Mouse (Mus musculus) liver, embryonic 14.5 days (tissue): ENCODE measurements around the gene Dok4.

ENCODE experiments used
- CTCF ChIP-seq: IDR thresholded peaks from 2 replicates; pipeline ENCODE4 v1.5.1; 2016; ENCODE audit warnings: antibody characterized with exemption, low read depth, control low read depth
- EP300 ChIP-seq: IDR thresholded peaks from 2 replicates; pipeline ENCODE4 v1.6.1; 2016; ENCODE audit warnings: antibody characterized with exemption, low read depth

DNA sequence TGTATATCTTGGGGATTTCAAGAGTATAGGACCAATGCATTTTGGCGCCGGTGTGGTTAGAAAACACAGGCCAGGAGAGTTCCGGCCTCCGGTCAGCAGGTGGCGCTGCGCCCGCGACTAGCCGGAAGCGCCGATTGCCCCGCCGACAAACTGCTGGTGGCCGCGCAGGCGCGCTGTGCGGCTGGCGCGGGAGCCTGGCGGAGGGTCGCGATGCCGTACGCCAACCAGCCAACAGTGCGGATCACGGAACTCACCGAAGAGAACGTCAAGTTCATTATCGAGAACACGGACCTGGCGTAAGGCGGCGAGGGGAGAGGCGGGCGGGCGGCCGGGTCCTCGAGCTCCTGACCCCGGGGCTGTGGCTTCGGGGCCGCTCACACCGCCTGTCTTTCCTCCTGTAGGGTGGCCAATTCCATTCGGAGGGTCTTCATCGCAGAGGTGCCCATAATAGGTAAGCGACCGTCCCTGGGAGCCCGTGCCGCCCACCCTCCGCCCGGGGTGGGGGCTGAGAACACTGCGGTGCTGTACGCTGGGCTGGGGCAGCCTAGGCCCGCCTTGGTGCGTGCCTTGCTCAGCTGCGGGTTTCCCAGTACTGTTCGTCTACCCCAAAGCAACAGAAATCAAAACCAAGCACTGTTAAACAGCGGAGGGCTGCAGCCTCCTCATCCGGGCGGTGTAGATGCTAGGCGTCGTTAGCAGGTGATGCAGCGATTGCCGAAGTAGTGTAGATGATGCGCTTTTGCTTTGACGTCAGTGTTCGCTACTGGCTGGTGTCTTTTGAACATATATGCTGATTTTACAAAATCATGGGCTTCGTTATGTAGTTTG, 18.6 kb downstream of the Dok4 start, which contains the start of gene Polr2c:
- peak; percentile 90 for TF ChIP-seq CTCF
- no peak for TF ChIP-seq EP300
